Comparison of ENCODE assay signal across 24 mouse cellular contexts in genomic region chr13:24778026-24778425, GRCm38 (mm10). TPM values are rescaled to one million over a fixed set of nuclear protein-coding genes. Genes with fewer than 3 reads are reported as not detected.
"Had no signal": no experiment of that assay in that cellular context is flagged by ENCODE, and none has a peak within 500 bp of the region (broad histone marks: within the 10 kb centered on the region; RNA-seq: fewer than 3 reads in every experiment).

No protein-coding gene starts in this region.

- DNase-seq: liver, postnatal 0 days; lung, adult 2 months; lung, postnatal 14 days; lung, postnatal 36 days; right cerebral cortex, postnatal 14 days; right cerebral cortex, postnatal 4 days; spleen, adult 18-20 months; thymus, adult 18-20 months; thymus, postnatal 14 days; thymus, postnatal 36 days had no signal

- H3K36me3 ChIP-seq: liver, embryonic 15.5 days; lung, embryonic 15.5 days; midbrain, embryonic 13.5 days; midbrain, embryonic 15.5 days; neural tube, embryonic 12.5 days had no signal

- ATAC-seq: liver, postnatal 0 days; lung, postnatal 0 days; midbrain, embryonic 13.5 days; midbrain, embryonic 15.5 days had no signal

- H3K4me1 ChIP-seq: liver, embryonic 15.5 days; lung, embryonic 15.5 days; midbrain, embryonic 13.5 days; midbrain, embryonic 15.5 days; neural tube, embryonic 12.5 days had no signal

- H3K4me3 ChIP-seq: liver, embryonic 15.5 days; lung, embryonic 15.5 days; megakaryocyte, embryonic 14.5 days; midbrain, embryonic 13.5 days; midbrain, embryonic 15.5 days; neural tube, embryonic 12.5 days had no signal

- H3K27ac ChIP-seq: liver, embryonic 15.5 days; lung, embryonic 15.5 days; midbrain, embryonic 13.5 days; midbrain, embryonic 15.5 days; neural tube, embryonic 12.5 days had no signal

RNA-seq across cellular contexts. Expression of gene Armh2, which starts 37.0 kb away (rescaled TPM):
- total RNA-seq: midbrain, postnatal 0 days; monocyte, adult 5-6 weeks had no signal
- polyA plus RNA-seq: liver, embryonic 15.5 days; liver, postnatal 0 days; lung, adult 2 months; lung, embryonic 15.5 days; lung, postnatal 0 days; midbrain, embryonic 13.5 days; midbrain, postnatal 0 days; neural tube, embryonic 12.5 days; neural tube, embryonic 14.5 days; small intestine, adult 2 months; stomach, embryonic 14.5 days; stomach, embryonic 16.5 days; thymus, postnatal 0 days had no signal
